Mouse (Mus musculus): ENCODE results near the gene Golt1b.

GRCm38 (mm10) chr6:142343561-142343960 lies 43.5 kb upstream of the Golt1b start:
- TF ChIP-seq CTCF (IDR thresholded peaks at IDR 0.05; ENCODE audit: control insufficient read depth, insufficient read depth, low read length): peak; percentile 29
- TF ChIP-seq POLR2A (IDR thresholded peaks at IDR 0.05; ENCODE audit: borderline replicate concordance, control insufficient read depth, low read depth, low read length): no peak
